Comparison of ENCODE assay signal across 12 mouse cellular contexts in the genomic region with DNA sequence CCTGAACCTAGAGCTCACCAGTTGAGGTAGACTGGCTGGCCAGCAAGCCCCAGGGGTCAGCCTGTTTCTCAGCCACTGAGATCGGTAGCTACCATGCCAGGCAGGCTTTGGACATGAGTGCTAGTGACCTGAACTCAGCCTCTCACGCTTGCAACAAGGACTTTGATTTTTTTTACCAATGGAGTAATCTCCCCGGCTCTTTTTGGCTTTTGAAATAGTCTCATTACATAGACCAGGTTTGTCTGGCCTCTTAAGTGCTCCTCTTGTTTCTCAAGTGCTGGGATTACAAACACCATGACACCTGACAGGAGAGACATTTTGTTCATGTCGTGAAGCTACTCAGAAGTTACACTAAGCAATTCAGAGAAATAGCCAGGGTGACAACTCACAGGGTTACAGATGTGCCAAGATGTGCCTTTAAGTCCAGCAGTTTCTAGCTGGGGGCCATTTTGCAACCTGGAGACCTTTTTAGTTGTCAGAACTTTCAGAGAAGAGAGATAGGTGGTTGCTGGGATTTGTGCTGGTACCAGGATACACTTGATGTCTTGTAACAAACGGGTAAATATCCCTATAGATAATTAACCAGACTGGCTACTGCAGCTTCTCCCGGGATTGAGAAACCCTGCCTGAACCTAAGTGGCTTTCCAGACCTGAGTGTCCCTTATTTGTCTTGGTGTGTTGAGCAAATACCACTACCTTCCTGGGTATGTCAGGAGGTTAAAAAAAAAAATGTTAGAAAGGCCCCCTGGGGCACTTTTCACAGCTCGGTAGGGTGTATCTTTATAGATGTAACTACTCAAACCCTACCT. TPM values are rescaled to one million over a fixed set of nuclear protein-coding genes. Genes with fewer than 3 reads are reported as not detected.
DNase-seq lines count a peak whose midpoint lies in the region; ATAC-seq lines count a peak whose summit lies in the region.
"Had no signal": no experiment of that assay in that cellular context is flagged by ENCODE, and none has a peak within 500 bp of the region (broad histone marks: within the 10 kb centered on the region; RNA-seq: fewer than 3 reads in every experiment).

No protein-coding gene starts in this region.

- no peak overlapping the region for H3K27ac ChIP-seq in heart, embryonic 13.5 days (replicated peaks)
- H3K27ac ChIP-seq in liver, embryonic 11.5 days (ENCODE audit: low read depth, low read length) = peak overlapping the region; percentile 66
- H3K27ac ChIP-seq in stomach, embryonic 15.5 days = no peak overlapping the region
- H3K27ac ChIP-seq: layer of hippocampus, adult 2 months had no signal

- 64% methylated on average over 7 of the region's 7 CpGs for WGBS in heart, embryonic 13.5 days
- 73% methylated on average over 7 of the region's 7 CpGs for WGBS in liver, embryonic 11.5 days
- WGBS in stomach, embryonic 15.5 days = 71% methylated on average over 7 of the region's 7 CpGs

- no peak for ATAC-seq in heart, embryonic 13.5 days (ENCODE audit: extremely low read depth, insufficient number of reproducible peaks, low FRiP score, low TSS enrichment)
- ATAC-seq in liver, embryonic 11.5 days (replicated peaks; ENCODE audit: low FRiP score) = no peak
- ATAC-seq in stomach, embryonic 15.5 days (ENCODE audit: insufficient read depth, low FRiP score, low read depth) = no peak

- no peak overlapping the region for H3K4me3 ChIP-seq in heart, embryonic 13.5 days
- peak overlapping the region; percentile 79 for H3K4me3 ChIP-seq in liver, embryonic 11.5 days (ENCODE audit: low read depth, low read length)
- no peak overlapping the region for H3K4me3 ChIP-seq in stomach, embryonic 15.5 days (replicated peaks)
- H3K4me3 ChIP-seq: layer of hippocampus, adult 2 months had no signal

- H3K4me1 ChIP-seq in heart, embryonic 13.5 days = peaks cover 25% of the 10 kb centered on the region
- H3K4me1 ChIP-seq in liver, embryonic 11.5 days (replicated peaks; ENCODE audit: control insufficient read depth, insufficient read depth, low read length) = peaks cover 30% of the 10 kb centered on the region
- peaks cover 18% of the 10 kb centered on the region for H3K4me1 ChIP-seq in stomach, embryonic 15.5 days

- H3K4me2 ChIP-seq in heart, embryonic 13.5 days = peak overlapping the region; percentile 83
- H3K4me2 ChIP-seq in liver, embryonic 11.5 days = peak overlapping the region; percentile 81
- H3K4me2 ChIP-seq in stomach, embryonic 15.5 days = peak overlapping the region; percentile 3; the same call in 1 of the 2 replicates

- peak overlapping the region; percentile 44 for H3K9ac ChIP-seq in heart, embryonic 13.5 days
- H3K9ac ChIP-seq in liver, embryonic 11.5 days (ENCODE audit: low read depth, low read length) = peak overlapping the region; percentile 34; the same call in 1 of the 2 replicates
- H3K9ac ChIP-seq in stomach, embryonic 15.5 days = no peak overlapping the region

- no peaks in the 10 kb centered on the region for H3K9me3 ChIP-seq in heart, embryonic 13.5 days
- no peaks in the 10 kb centered on the region for H3K9me3 ChIP-seq in liver, embryonic 11.5 days (ENCODE audit: control insufficient read depth, low read length)
- H3K9me3 ChIP-seq in stomach, embryonic 15.5 days = no peaks in the 10 kb centered on the region

- DNase-seq in heart, adult 11 months = no peak
- DNase-seq in lung, adult 18-20 months = peak; percentile 30 to 69
- DNase-seq in lung, postnatal 10 days = no peak
- DNase-seq in liver, embryonic 11.5 days (ENCODE audit: low spot score) = no peak
- DNase-seq in layer of hippocampus, adult 8-10 months (ENCODE audit: low spot score in 2 of 2) = no peak
- DNase-seq in kidney, postnatal 4 days = no peak
- DNase-seq: adrenal gland, postnatal 36 days; heart, adult 18-20 months; right cerebral cortex, postnatal 4 days had no signal

- no peaks in the 10 kb centered on the region for H3K27me3 ChIP-seq in heart, embryonic 13.5 days (replicated peaks)
- no peaks in the 10 kb centered on the region for H3K27me3 ChIP-seq in liver, embryonic 11.5 days (replicated peaks; ENCODE audit: control insufficient read depth, insufficient read depth, low read length)
- no peaks in the 10 kb centered on the region for H3K27me3 ChIP-seq in stomach, embryonic 15.5 days (replicated peaks)

- H3K36me3 ChIP-seq in heart, embryonic 13.5 days = peaks cover 49% of the 10 kb centered on the region
- peaks cover 14% of the 10 kb centered on the region for H3K36me3 ChIP-seq in liver, embryonic 11.5 days (ENCODE audit: control insufficient read depth, insufficient read depth, low read length)
- H3K36me3 ChIP-seq in stomach, embryonic 15.5 days = peaks cover 24% of the 10 kb centered on the region

RNA-seq across cellular contexts. Expression of gene Ggcx, which starts 2.1 kb away (rescaled TPM):
- 28.3 and 31.5 TPM in 2 replicates for polyA plus RNA-seq in heart, embryonic 13.5 days (2015; fragmentation: Nextera tagmentation; extraction: Ambion mirVana)
- polyA plus RNA-seq in liver, embryonic 11.5 days (2014; fragmentation: Nextera tagmentation; extraction: Ambion mirVana) = 24.1 and 26.9 TPM in 2 replicates
- 30.4 and 39.5 TPM in 2 replicates for polyA plus RNA-seq in stomach, embryonic 15.5 days (2015; fragmentation: Nextera tagmentation; extraction: Ambion mirVana)
- total RNA-seq in layer of hippocampus, adult 8-10 months (2022) = 10 to 100 TPM; 24.5 to 33.3 (median 28.5) TPM

RNA-seq across cellular contexts. Expression of gene Mat2a, which starts 23.2 kb away (rescaled TPM):
- polyA plus RNA-seq in heart, embryonic 13.5 days (2015; fragmentation: Nextera tagmentation; extraction: Ambion mirVana) = 264 and 267 TPM in 2 replicates
- 426 and 477 TPM in 2 replicates for polyA plus RNA-seq in liver, embryonic 11.5 days (2014; fragmentation: Nextera tagmentation; extraction: Ambion mirVana)
- polyA plus RNA-seq in stomach, embryonic 15.5 days (2015; fragmentation: Nextera tagmentation; extraction: Ambion mirVana) = 284 and 306 TPM in 2 replicates
- 100 to 1,000 TPM; 176 to 184 (median 179) TPM for total RNA-seq in layer of hippocampus, adult 8-10 months (2022)

RNA-seq across cellular contexts. Expression of gene Vamp8, which starts 25.7 kb away (rescaled TPM):
- polyA plus RNA-seq in heart, embryonic 13.5 days (2015; fragmentation: Nextera tagmentation; extraction: Ambion mirVana) = 127 and 150 TPM in 2 replicates
- polyA plus RNA-seq in liver, embryonic 11.5 days (2014; fragmentation: Nextera tagmentation; extraction: Ambion mirVana) = 265 and 274 TPM in 2 replicates
- polyA plus RNA-seq in stomach, embryonic 15.5 days (2015; fragmentation: Nextera tagmentation; extraction: Ambion mirVana) = 215 and 219 TPM in 2 replicates
- 10 to 100 TPM; 12.5 to 33.9 (median 22.4) TPM for total RNA-seq in layer of hippocampus, adult 8-10 months (2022)

RNA-seq across cellular contexts. Expression of gene Vamp5, which starts 35.9 kb away (rescaled TPM):
- polyA plus RNA-seq in heart, embryonic 13.5 days (2015; fragmentation: Nextera tagmentation; extraction: Ambion mirVana) = 42.7 and 53.4 TPM in 2 replicates
- 164 and 181 TPM in 2 replicates for polyA plus RNA-seq in liver, embryonic 11.5 days (2014; fragmentation: Nextera tagmentation; extraction: Ambion mirVana)
- polyA plus RNA-seq in stomach, embryonic 15.5 days (2015; fragmentation: Nextera tagmentation; extraction: Ambion mirVana) = 23.9 and 26.8 TPM in 2 replicates
- 1 to 10 TPM; 3.8 to 8.8 (median 7.4) TPM for total RNA-seq in layer of hippocampus, adult 8-10 months (2022)

RNA-seq across cellular contexts. Expression of gene Rnf181, which starts 49.4 kb away (rescaled TPM):
- polyA plus RNA-seq in heart, embryonic 13.5 days (2015; fragmentation: Nextera tagmentation; extraction: Ambion mirVana) = 88.4 and 104 TPM in 2 replicates
- 106 and 112 TPM in 2 replicates for polyA plus RNA-seq in liver, embryonic 11.5 days (2014; fragmentation: Nextera tagmentation; extraction: Ambion mirVana)
- polyA plus RNA-seq in stomach, embryonic 15.5 days (2015; fragmentation: Nextera tagmentation; extraction: Ambion mirVana) = 123 and 132 TPM in 2 replicates
- 10 to 100 TPM; 72.3 to 86.0 (median 78.8) TPM for total RNA-seq in layer of hippocampus, adult 8-10 months (2022)

Comparison
In these comparisons a context has a peak if more than half of its experiments do, and no peak if none do; other contexts are left out.
1. DNase-seq: peak in lung, adult 18-20 months (2 of 2); none in heart, adult 11 months (single experiment), lung, postnatal 10 days (single experiment), liver, embryonic 11.5 days (single experiment), layer of hippocampus, adult 8-10 months (0 of 2) and kidney, postnatal 4 days (0 of 2).
2. H3K4me2 ChIP-seq: peak in every context shown above with its lines; median percentile 83 in heart, embryonic 13.5 days; 81 in liver, embryonic 11.5 days; 3 in stomach, embryonic 15.5 days.